Comparison of ENCODE assay signal across 28 mouse cellular contexts in the genomic region with DNA sequence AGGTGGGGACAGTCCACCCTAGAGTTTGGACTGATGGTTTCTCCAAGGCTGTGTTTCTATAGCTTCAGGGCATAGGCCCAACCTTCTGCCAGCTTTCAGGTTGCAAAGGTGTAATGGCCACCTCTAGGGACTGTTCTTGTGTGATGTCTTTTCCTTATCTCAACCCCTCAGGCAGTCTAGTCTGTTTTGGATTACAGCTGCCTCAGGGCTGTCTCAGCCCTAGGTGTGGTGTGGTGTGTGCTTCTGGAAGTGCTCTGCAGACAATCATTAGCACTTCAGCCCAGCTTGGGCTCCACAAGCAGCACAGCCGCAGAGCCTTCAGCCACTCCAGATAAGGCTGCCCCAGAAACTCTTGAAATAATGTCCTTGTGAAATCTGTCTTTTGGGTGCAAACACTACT. TPM values are rescaled to one million over a fixed set of nuclear protein-coding genes. Genes with fewer than 3 reads are reported as not detected.
DNase-seq lines count a peak whose midpoint lies in the region; ATAC-seq and TF ChIP-seq lines count a peak whose summit lies in the region.
"Had no signal": no experiment of that assay in that cellular context is flagged by ENCODE, and none has a peak within 500 bp of the region (broad histone marks: within the 10 kb centered on the region; RNA-seq: fewer than 3 reads in every experiment).

No protein-coding gene starts in this region.

- no peak overlapping the region for H3K9ac ChIP-seq in heart, embryonic 16.5 days (ENCODE audit: low read length)
- no peak overlapping the region for H3K9ac ChIP-seq in liver, embryonic 14.5 days (replicated peaks)
- H3K9ac ChIP-seq: intestine, embryonic 15.5 days; midbrain, embryonic 12.5 days; neural tube, embryonic 15.5 days had no signal

- peaks cover 4% of the 10 kb centered on the region for H3K9me3 ChIP-seq in heart, embryonic 16.5 days (replicated peaks; ENCODE audit: control insufficient read depth, low read length)
- peaks cover 2% of the 10 kb centered on the region; the same call in 1 of the 2 replicates for H3K9me3 ChIP-seq in liver, embryonic 14.5 days (ENCODE audit: control insufficient read depth, low read length)
- H3K9me3 ChIP-seq: intestine, embryonic 15.5 days; neural tube, embryonic 15.5 days had no signal

- WGBS in heart, embryonic 16.5 days = 25% methylated on average over 1 of the region's 1 CpGs
- 14% methylated on average over 1 of the region's 1 CpGs for WGBS in liver, embryonic 14.5 days (ENCODE audit: insufficient replicate concordance)

- H3K4me1 ChIP-seq in heart, embryonic 16.5 days (ENCODE audit: control insufficient read depth, insufficient read depth, low read length) = peaks cover 10% of the 10 kb centered on the region
- peaks cover 9 to 15% of the 10 kb centered on the region in 2 experiments for H3K4me1 ChIP-seq in liver, embryonic 14.5 days (replicated peaks; ENCODE audit: control insufficient read depth in 2 of 2, insufficient read depth in 2 of 2, low read length in 1 of 2)

- TF ChIP-seq EP300 in liver, embryonic 14.5 days (IDR thresholded peaks at IDR 0.05; ENCODE audit: low read depth) = peak; percentile 59

- ATAC-seq in heart, embryonic 16.5 days (replicated peaks; ENCODE audit: extremely low read depth, insufficient read depth, low FRiP score) = no peak
- ATAC-seq in liver, embryonic 14.5 days (ENCODE audit: insufficient read depth) = peak; percentile 60
- ATAC-seq: forebrain, embryonic 16.5 days; hindbrain, embryonic 16.5 days; intestine, embryonic 15.5 days; lung, postnatal 0 days had no signal

- peaks cover 4% of the 10 kb centered on the region for H3K36me3 ChIP-seq in heart, embryonic 16.5 days (ENCODE audit: control insufficient read depth, insufficient read depth)
- no peaks in the 10 kb centered on the region for H3K36me3 ChIP-seq in liver, embryonic 14.5 days (replicated peaks; ENCODE audit: control insufficient read depth, insufficient read depth, low read depth)
- H3K36me3 ChIP-seq: forebrain, embryonic 10.5 days; hindbrain, embryonic 10.5 days; intestine, embryonic 15.5 days; limb, embryonic 10.5 days; midbrain, embryonic 12.5 days; neural tube, embryonic 15.5 days had no signal

- H3K4me3 ChIP-seq in heart, embryonic 16.5 days (ENCODE audit: low read length) = no peak overlapping the region
- H3K4me3 ChIP-seq in liver, embryonic 14.5 days (ENCODE audit: insufficient read depth in 1 of 2, low read depth in 2 of 2, low read length in 2 of 2) = no peak overlapping the region
- H3K4me3 ChIP-seq: forebrain, embryonic 10.5 days; hindbrain, embryonic 10.5 days; intestine, embryonic 15.5 days; layer of hippocampus, adult 2 months; limb, embryonic 10.5 days; midbrain, embryonic 12.5 days; neural tube, embryonic 15.5 days had no signal

- H3K4me2 ChIP-seq in heart, embryonic 16.5 days (ENCODE audit: low read depth, low read length) = no peak overlapping the region
- H3K4me2 ChIP-seq in liver, embryonic 14.5 days (ENCODE audit: low read depth) = no peak overlapping the region
- H3K4me2 ChIP-seq: intestine, embryonic 15.5 days; midbrain, embryonic 12.5 days; neural tube, embryonic 15.5 days had no signal

- DNase-seq in embryo, embryonic 9.5 days (ENCODE audit: extremely low spot score) = peak; percentile 6
- DNase-seq in embryo, embryonic 11 days = no peak
- no peak for DNase-seq in heart, adult 18-20 months
- peak; percentile 42 to 57 (median 47) for DNase-seq in liver, embryonic 14.5 days (ENCODE audit: low read depth in 3 of 3, low spot score in 3 of 3)
- no peak for DNase-seq in gastrocnemius, adult 18-20 months (ENCODE audit: low spot score)
- DNase-seq in cerebellum, postnatal 14 days = no peak
- DNase-seq in ovary, postnatal 10 days (ENCODE audit: low spot score) = no peak
- DNase-seq: cerebellum, adult 2 months; cerebellum, postnatal 36 days; gastrocnemius, postnatal 14 days; kidney, postnatal 25 days; thymus, adult 18-20 months; thymus, postnatal 4 days had no signal

- peak overlapping the region; percentile 29; the same call in 1 of the 2 replicates for H3K27ac ChIP-seq in heart, embryonic 16.5 days (ENCODE audit: low read length)
- H3K27ac ChIP-seq in liver, embryonic 14.5 days = no peak overlapping the region
- H3K27ac ChIP-seq: forebrain, embryonic 10.5 days; hindbrain, embryonic 10.5 days; intestine, embryonic 15.5 days; layer of hippocampus, adult 2 months; limb, embryonic 10.5 days; macrophage; midbrain, embryonic 12.5 days; neural tube, embryonic 15.5 days had no signal

- no peak for TF ChIP-seq CTCF in liver, embryonic 14.5 days (IDR thresholded peaks at IDR 0.05; ENCODE audit: low read depth)

- no peaks in the 10 kb centered on the region for H3K27me3 ChIP-seq in heart, embryonic 16.5 days (ENCODE audit: control insufficient read depth, insufficient read depth, low read length)
- H3K27me3 ChIP-seq in liver, embryonic 14.5 days (ENCODE audit: control insufficient read depth, insufficient read depth, low read length) = no peaks in the 10 kb centered on the region
- H3K27me3 ChIP-seq: intestine, embryonic 15.5 days; neural tube, embryonic 15.5 days had no signal

RNA-seq across cellular contexts. Expression of gene Tesmin, which starts 3.7 kb away (rescaled TPM):
- 1.0 and 1.5 TPM in 2 replicates for polyA plus RNA-seq in heart, embryonic 16.5 days (2015; fragmentation: Nextera tagmentation; extraction: Ambion mirVana)
- 1 to 10 TPM; 1.4 to 2.0 TPM for total RNA-seq in heart, adult 18-20 months (2021)
- 0.17 and 0.25 TPM in 2 replicates for polyA plus RNA-seq in liver, embryonic 14.5 days (2012; rRNA removed)
- polyA plus RNA-seq in liver, embryonic 14.5 days (2014; fragmentation: Nextera tagmentation; extraction: Ambion mirVana) = 0.30 TPM in 2 replicates
- total RNA-seq in gastrocnemius, adult 18-20 months (2021) = under 1 TPM; 0.43 to 0.47 TPM

RNA-seq across cellular contexts. Expression of gene Gal, which starts 22.0 kb away (rescaled TPM):
- polyA plus RNA-seq in heart, embryonic 16.5 days (2015; fragmentation: Nextera tagmentation; extraction: Ambion mirVana) = 5.9 and 8.9 TPM in 2 replicates
- not detected for total RNA-seq in heart, adult 18-20 months (2021)
- 0.04 and 0.36 TPM in 2 replicates for polyA plus RNA-seq in liver, embryonic 14.5 days (2012; rRNA removed)
- polyA plus RNA-seq in liver, embryonic 14.5 days (2014; fragmentation: Nextera tagmentation; extraction: Ambion mirVana) = not detected in 2 replicates
- total RNA-seq in gastrocnemius, adult 18-20 months (2021) = under 1 TPM; 0.30 to 0.36 TPM
- total RNA-seq: heart, adult 8-10 months had no signal
- polyA plus RNA-seq: kidney, embryonic 14.5 days; liver, adult 2 months; macrophage had no signal

Comparison
In these comparisons a context has a peak if more than half of its experiments do, and no peak if none do; other contexts are left out.
1. DNase-seq: peak in embryo, embryonic 9.5 days (single experiment) and liver, embryonic 14.5 days (3 of 3); none in embryo, embryonic 11 days (single experiment), heart, adult 18-20 months (0 of 2), gastrocnemius, adult 18-20 months (single experiment), cerebellum, postnatal 14 days (0 of 2) and ovary, postnatal 10 days (single experiment).